Mouse (Mus musculus) heart, adult 2 months (tissue): Measurements from ENCODE around the gene Cfdp1.

Experiments used
- CTCF ChIP-seq: fragments of 200-600 bp; IDR thresholded peaks from 2 replicates; pipeline ENCODE4 v1.8.1; 2022; ENCODE audit warnings: antibody characterized with exemption, mild to moderate bottlenecking, moderate library complexity
- EP300 ChIP-seq: fragments of 200-500 bp; IDR thresholded peaks from 2 replicates; pipeline ENCODE4 v1.6.1; 2011; ENCODE audit warnings: low read depth, low read length, control low read depth; ENCODE audit not compliant: insufficient read depth
- POLR2A ChIP-seq: fragments of 200-500 bp; IDR thresholded peaks from 2 replicates; pipeline ENCODE4 v1.6.1; 2011; ENCODE audit warnings: mild to moderate bottlenecking, low read depth, low read length, control low read depth; ENCODE audit not compliant: insufficient read depth

DNA sequence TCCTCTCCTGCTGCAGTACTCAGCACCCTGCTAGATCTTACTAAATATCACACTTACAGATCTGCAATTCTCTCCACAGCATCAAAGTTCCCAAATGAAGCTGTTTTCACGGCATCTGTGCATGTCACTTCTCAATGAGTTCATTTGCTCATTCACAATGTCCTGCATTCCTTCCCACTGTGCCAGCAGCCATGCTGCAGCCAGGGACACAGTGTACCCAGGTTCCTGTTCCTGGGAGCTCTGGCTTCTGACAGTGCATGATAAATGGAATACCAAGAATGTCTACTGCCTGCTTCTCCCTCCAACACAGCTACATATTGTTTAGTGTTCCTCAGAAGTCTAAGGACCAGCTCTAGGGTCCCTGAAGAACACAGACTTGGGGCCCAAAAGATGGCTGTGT is 57.6 kb downstream of the Cfdp1 start:
- TF ChIP-seq POLR2A = no peak
- peak; percentile 91 for TF ChIP-seq EP300
- TF ChIP-seq CTCF = no peak
